Mouse (Mus musculus) neural tube, embryonic 14.5 days (tissue): ENCODE data around the gene Majin. TPM values are rescaled to one million over a fixed set of nuclear protein-coding genes. Genes with fewer than 3 reads are reported as not detected.

Source experiments
- ATAC-seq: fragments of 200-750 bp; cut with Nextera tagmentation; 2 replicates; pipeline ENCODE4 v1.8.0; 2017; ENCODE audit warnings: low read depth, mild to moderate bottlenecking, moderate TSS enrichment, moderate library complexity
- H3K27ac ChIP-seq: fragments of 300-500 bp; sonication (generic); 2 replicates; pipeline ENCODE4 v1.5.1; 2014; ENCODE audit warnings: low read depth, mild to moderate bottlenecking, control low read depth, low read length, moderate library complexity, mixed read lengths
- H3K27me3 ChIP-seq: fragments of 300-500 bp; sonication (generic); 2 replicates; pipeline ENCODE4 v1.6.1; 2014; ENCODE audit warnings: low read length; ENCODE audit not compliant: control insufficient read depth, insufficient read depth
- H3K36me3 ChIP-seq: fragments of 300-500 bp; sonication (generic); 2 replicates; pipeline ENCODE4 v1.6.1; 2014; ENCODE audit warnings: low read length, mixed read lengths; ENCODE audit not compliant: control insufficient read depth, insufficient read depth
- H3K4me1 ChIP-seq: fragments of 300-500 bp; sonication (generic); 2 replicates; pipeline ENCODE4 v1.6.1; 2014; ENCODE audit warnings: low read length; ENCODE audit not compliant: control insufficient read depth, insufficient read depth
- H3K4me2 ChIP-seq: fragments of 300-500 bp; sonication (generic); 2 replicates; pipeline ENCODE4 v1.6.1; 2014; ENCODE audit warnings: mild to moderate bottlenecking, low read depth, low read length, control low read depth
- H3K4me3 ChIP-seq: fragments of 300-500 bp; sonication (generic); 2 replicates; pipeline ENCODE4 v1.5.1; 2014; ENCODE audit warnings: low read depth, low read length, control low read depth, mixed read lengths
- H3K9ac ChIP-seq: fragments of 300-500 bp; sonication (generic); replicated peaks from 2 replicates; pipeline ENCODE4 v1.6.1; 2014; ENCODE audit warnings: low read depth, mild to moderate bottlenecking, control low read depth, low read length, mixed read lengths
- H3K9me3 ChIP-seq: fragments of 300-500 bp; sonication (generic); 2 replicates; pipeline ENCODE4 v1.6.1; 2016; ENCODE audit warnings: low read length; ENCODE audit not compliant: control insufficient read depth
- WGBS: fragments of 180-500 bp; shearing (Covaris S2); extraction: QIAGEN DNeasy Blood & Tissue Kit; methylation state at CpG from one replicate; pipeline ENCODE4 v1.1.7; 2014; 5-methylcytosine and 5-hydroxymethylcytosine counted together
- polyA plus RNA-seq: library from polyadenylated mRNA; unstranded; fragments of >200 nt; fragmentation: Nextera tagmentation; extraction: Ambion mirVana; gene quantifications from 2 replicates; pipeline ENCODE4 v1.2.1, GENCODE M21; 2014

The Majin gene
- 0.21 TPM in 1 of 2 replicates, not detected in the other for polyA plus RNA-seq

DNA sequence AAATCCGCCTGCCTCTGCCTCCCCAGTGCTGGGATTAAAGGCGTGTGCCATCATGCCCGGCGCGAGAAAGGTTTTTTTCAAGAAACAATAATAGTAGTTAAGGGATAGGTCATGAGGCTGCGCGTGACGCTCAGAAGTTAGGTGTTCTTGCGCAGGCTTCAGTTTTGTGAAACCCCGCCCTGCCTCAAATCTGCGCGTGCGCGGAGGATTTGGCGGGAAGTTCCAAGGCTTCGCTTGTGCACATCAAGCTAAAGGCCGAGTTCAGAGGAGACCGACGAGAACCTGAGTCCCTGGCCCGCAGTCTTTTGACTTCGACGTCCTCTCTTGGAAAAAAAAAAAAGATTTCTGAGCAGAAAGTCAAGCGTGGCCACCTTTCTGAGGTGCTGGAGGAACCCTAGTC, at the start of gene Majin:
Gene Majin, plus strand, starts transcription at position 258 of the 400 bp plus-strand sequence.
- Histone ChIP-seq H3K9ac (no peak within 1 kb of the TSS), H3K36me3 (no peaks in the 10 kb centered on the region), H3K27ac (no peak within 1 kb of the TSS), H3K4me2 (no peak within 1 kb of the TSS), H3K9me3 (no peaks in the 10 kb centered on the region), H3K27me3 (no peaks in the 10 kb centered on the region), H3K4me3 (no peak within 1 kb of the TSS), H3K4me1 (no peaks in the 10 kb centered on the region)
- 88% methylated on average over 23 of the region's 23 CpGs for WGBS
- ATAC-seq: no peak

DNA sequence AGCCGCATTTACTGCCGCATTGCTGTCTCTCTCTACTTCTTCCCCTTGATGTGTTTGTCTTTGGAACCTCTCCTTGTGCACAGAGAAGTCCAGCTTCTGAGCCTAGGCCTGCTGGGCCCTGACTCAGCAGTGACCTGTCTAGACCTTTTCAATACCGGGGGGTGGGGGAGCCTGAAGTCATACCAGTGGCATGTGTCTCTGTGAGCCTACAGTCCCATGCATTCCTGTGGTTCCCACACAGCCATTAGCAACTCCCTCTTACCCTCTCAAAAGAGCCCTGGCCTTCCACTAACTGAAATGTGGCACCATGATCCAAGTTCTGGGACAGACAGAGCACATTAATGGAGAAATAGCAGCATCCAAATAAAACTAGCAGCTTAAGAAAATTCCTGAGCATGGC, 47.8 kb upstream of the Majin start:
- no peaks in the 10 kb centered on the region for H3K9me3 ChIP-seq
- H3K4me2 ChIP-seq: no peak overlapping the region
- H3K9ac ChIP-seq: no peak overlapping the region
- peaks cover 11% of the 10 kb centered on the region for H3K36me3 ChIP-seq
- no peak for ATAC-seq
- no peak overlapping the region for H3K27ac ChIP-seq
- no peak overlapping the region for H3K4me3 ChIP-seq
- no peaks in the 10 kb centered on the region; the same call in 1 of the 2 replicates for H3K27me3 ChIP-seq
- WGBS: 87% methylated on average over 3 of the region's 3 CpGs
- peaks cover 6% of the 10 kb centered on the region for H3K4me1 ChIP-seq

DNA sequence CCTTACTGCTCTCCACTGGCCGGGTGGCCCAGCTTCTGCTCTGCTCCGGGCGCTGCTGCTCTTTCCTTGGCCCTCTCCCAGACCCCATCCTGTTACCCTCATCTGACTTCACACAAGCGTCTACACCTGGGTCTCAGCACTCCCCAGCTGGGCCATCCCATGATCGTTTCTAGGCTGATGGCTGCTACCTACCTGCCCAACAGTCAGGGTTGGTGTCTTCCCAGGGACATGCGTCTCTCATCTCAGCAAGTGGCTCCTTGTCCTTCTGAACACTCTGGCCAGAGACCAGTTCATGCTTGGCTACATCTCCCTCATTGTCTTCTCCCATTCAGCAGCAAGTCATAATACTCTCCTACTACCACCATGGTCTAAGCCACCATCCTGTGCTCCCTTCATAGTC, 44.5 kb upstream of the Majin start:
- Histone ChIP-seq H3K9ac (peak overlapping the region; percentile 77; the same call in 1 of the 2 replicates), H3K27ac (no peak overlapping the region; the same call in 1 of the 2 replicates), H3K36me3 (peaks cover 11% of the 10 kb centered on the region), H3K4me3 (peak overlapping the region; percentile 58), H3K27me3 (no peaks in the 10 kb centered on the region; the same call in 1 of the 2 replicates), H3K9me3 (no peaks in the 10 kb centered on the region), H3K4me2 (peak overlapping the region; percentile 89), H3K4me1 (peaks cover 11% of the 10 kb centered on the region)
- no peak for ATAC-seq
- 92% methylated on average over 6 of the region's 6 CpGs for WGBS

DNA sequence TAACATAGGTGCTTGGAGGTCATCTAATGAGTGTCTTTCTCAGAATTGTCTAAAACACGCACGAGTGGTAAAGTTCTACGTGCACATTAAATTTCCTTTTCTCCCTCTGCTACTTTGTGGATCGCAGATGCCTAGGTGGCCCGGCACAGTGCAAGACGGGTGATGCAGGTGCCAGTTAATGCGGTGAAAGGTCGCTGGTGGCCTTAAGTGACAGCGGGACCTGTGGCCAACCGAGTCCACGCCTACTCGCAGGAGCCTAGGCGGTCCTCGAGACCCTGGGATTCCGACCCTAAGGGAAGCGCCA, 43.9 kb upstream of the Majin start:
- Histone ChIP-seq H3K4me3 (peak overlapping the region; percentile 58), H3K27ac (peak overlapping the region; percentile 96), H3K4me1 (peaks cover 11% of the 10 kb centered on the region), H3K9ac (peak overlapping the region; percentile 77), H3K27me3 (no peaks in the 10 kb centered on the region; the same call in 1 of the 2 replicates), H3K4me2 (peak overlapping the region; percentile 89), H3K9me3 (no peaks in the 10 kb centered on the region), H3K36me3 (peaks cover 11% of the 10 kb centered on the region)
- ATAC-seq: no peak
- 6% methylated on average over 16 of the region's 16 CpGs for WGBS

DNA sequence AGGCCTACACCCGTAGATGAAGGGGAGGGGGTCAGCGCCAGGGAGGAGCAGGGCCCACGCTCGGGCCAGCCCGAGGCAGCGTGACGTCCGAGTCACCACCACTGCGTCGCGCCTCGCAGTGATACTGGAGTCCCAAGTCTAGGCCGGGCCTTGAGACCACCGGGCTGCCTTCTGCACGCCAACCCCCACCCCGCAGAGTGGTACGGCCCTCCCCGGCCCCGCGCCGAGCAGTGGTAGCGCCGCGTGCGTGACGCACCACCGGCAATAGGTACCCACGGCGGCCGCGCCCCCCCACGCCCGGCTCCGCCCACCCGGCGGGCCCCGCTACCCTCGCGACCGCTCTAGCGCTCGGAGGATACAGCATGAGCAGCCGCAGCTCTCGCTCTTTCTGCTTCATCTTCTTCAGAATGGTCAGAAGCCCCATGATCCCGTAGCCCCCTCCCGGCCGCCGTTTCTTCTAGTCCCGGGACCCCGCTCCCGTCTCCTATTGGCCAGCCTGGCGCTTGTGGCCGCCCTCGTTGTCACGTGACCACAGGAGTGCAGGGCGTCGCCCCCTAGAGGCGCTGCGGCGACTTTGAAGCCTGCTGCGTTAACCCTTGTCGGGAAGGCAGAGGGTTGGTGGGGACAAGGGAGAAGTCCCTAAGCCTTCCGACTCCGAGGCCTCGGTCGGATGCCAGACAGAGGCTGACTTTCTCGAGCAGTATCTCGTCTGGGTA, 43.4 kb upstream of the Majin start, which contains the start of gene Batf2:
Gene Batf2, plus strand, starts transcription at position 306 of the 716 bp plus-strand sequence.
- H3K36me3 ChIP-seq: peaks cover 7% of the 10 kb centered on the region
- WGBS: under 1% methylated on average over 67 of the region's 68 CpGs
- peak; percentile 95 for ATAC-seq
- peak within 1 kb of the TSS; percentile 77 for H3K9ac ChIP-seq
- no peaks in the 10 kb centered on the region for H3K9me3 ChIP-seq
- no peaks in the 10 kb centered on the region; the same call in 1 of the 2 replicates for H3K27me3 ChIP-seq
- H3K27ac ChIP-seq: peak within 1 kb of the TSS; percentile 96
- peak within 1 kb of the TSS; percentile 58 for H3K4me3 ChIP-seq
- H3K4me2 ChIP-seq: peak within 1 kb of the TSS; percentile 89
- peaks cover 11% of the 10 kb centered on the region for H3K4me1 ChIP-seq

DNA sequence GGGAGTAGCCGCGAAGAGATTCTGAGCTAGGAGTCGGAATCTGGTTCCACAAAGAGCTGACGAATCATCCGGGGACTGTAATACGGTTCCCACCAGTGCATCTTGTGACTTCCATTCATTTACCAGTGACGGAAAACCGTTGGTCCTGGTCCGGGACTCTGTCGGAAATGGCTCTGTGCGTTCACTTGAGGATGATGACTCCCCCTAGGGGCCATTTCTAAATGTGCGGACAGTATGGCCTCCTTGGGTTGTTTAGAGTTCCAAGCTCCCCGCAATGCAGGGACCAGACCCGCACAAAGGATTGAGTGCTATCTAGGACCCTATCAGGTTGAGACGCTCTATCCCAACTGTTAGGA, 42.8 kb upstream of the Majin start, which contains the start of gene Arl2:
Gene Arl2, minus strand, starts transcription at position 155 of the 356 bp plus-strand sequence.
- peak within 1 kb of the TSS; percentile 77 for H3K9ac ChIP-seq
- ATAC-seq: peak; percentile 72
- no peaks in the 10 kb centered on the region; the same call in 1 of the 2 replicates for H3K27me3 ChIP-seq
- peak within 1 kb of the TSS; percentile 89 for H3K4me2 ChIP-seq
- 0% methylated on average over 15 of the region's 15 CpGs for WGBS
- peak within 1 kb of the TSS; percentile 96 for H3K27ac ChIP-seq
- peaks cover 11% of the 10 kb centered on the region for H3K4me1 ChIP-seq
- H3K4me3 ChIP-seq: peak within 1 kb of the TSS; percentile 58
- no peaks in the 10 kb centered on the region for H3K9me3 ChIP-seq
- peaks cover 3% of the 10 kb centered on the region; the same call in 1 of the 2 replicates for H3K36me3 ChIP-seq

DNA sequence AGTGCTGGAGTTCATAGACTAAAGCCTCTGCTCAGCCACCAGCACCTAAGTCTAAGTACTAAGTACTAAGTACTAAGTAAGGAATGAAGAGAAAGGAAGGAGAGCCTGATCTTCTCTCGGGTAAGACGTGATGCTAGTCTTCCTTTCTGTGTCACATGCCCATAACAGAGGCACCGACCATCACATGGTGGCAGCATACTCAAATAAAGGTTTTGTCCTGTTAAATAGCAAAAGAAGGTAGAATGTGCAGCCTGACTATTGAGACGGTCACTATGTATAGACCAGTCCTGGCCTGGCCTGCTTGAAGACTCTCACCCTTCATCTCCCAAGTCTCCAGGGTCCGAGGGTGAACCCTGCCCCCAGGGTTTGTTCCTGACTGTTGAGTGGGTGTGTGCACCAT, 39.3 kb upstream of the Majin start:
- H3K4me2 ChIP-seq: no peak overlapping the region
- H3K27me3 ChIP-seq: no peaks in the 10 kb centered on the region; the same call in 1 of the 2 replicates
- H3K36me3 ChIP-seq: no peaks in the 10 kb centered on the region
- no peak for ATAC-seq
- H3K9me3 ChIP-seq: no peaks in the 10 kb centered on the region
- WGBS: 81% methylated on average over 5 of the region's 5 CpGs
- no peak overlapping the region for H3K27ac ChIP-seq
- no peak overlapping the region for H3K4me3 ChIP-seq
- peaks cover 8% of the 10 kb centered on the region for H3K4me1 ChIP-seq
- H3K9ac ChIP-seq: no peak overlapping the region

DNA sequence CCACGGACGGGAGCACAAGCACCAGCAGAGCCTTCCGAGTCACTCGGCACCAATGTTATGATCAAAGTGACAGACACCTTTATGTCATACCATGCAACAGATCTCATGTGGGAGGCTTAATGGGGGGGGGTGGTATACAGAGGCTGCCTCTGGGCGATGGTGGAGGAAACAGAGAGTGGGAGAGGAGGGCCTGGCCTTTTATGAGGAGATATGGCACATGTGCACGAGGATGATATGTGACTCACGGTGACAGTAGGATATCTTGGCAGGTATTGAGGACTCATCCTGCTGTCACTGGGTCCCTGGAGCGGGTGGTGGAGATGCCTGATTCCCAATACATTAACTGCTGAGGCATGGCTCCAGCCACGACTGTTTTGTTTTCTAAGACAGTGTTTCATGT, 29.0 kb upstream of the Majin start:
- H3K9me3 ChIP-seq: no peaks in the 10 kb centered on the region
- H3K27ac ChIP-seq: no peak overlapping the region
- ATAC-seq: no peak
- no peak overlapping the region for H3K4me3 ChIP-seq
- no peaks in the 10 kb centered on the region for H3K4me1 ChIP-seq
- no peak overlapping the region for H3K4me2 ChIP-seq
- 90% methylated on average over 9 of the region's 9 CpGs for WGBS
- no peaks in the 10 kb centered on the region for H3K36me3 ChIP-seq
- H3K9ac ChIP-seq: no peak overlapping the region
- H3K27me3 ChIP-seq: no peaks in the 10 kb centered on the region

DNA sequence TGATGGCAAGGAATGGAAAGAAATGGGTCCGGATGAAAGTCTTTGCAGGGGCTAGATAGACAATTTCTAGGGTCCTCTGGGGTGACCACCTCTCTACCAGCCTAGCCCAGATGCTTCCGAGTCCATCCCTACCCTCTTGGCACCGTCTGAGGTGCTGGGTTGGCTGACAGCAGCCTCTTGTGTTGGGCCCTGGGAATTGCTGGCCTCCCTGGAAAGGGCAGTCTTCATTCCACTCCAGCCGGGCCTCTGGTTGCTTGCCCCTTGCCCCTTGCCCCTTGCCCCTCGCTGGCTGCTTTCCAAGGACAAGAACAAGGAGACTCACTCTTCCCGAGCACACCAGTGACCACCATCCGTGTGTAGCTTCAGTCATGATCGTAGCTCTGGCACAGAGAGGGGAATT, 27.8 kb upstream of the Majin start:
- WGBS: 63% methylated on average over 8 of the region's 8 CpGs
- Histone ChIP-seq H3K27ac (no peak overlapping the region), H3K4me2 (no peak overlapping the region), H3K36me3 (no peaks in the 10 kb centered on the region), H3K27me3 (no peaks in the 10 kb centered on the region), H3K9me3 (no peaks in the 10 kb centered on the region), H3K9ac (no peak overlapping the region), H3K4me1 (no peaks in the 10 kb centered on the region), H3K4me3 (no peak overlapping the region)
- ATAC-seq: no peak
